Mouse (Mus musculus): ENCODE measurements around the gene Inf2. TPM values are rescaled to one million over a fixed set of nuclear protein-coding genes. Genes with fewer than 3 reads are reported as not detected.

Gene Inf2
- total RNA-seq, 2 experiments from 2014 or later, result 26.5 to 27.3 TPM

- DNase-seq (ENCODE audit: low spot score in 2 of 2), result no peak
Observed at GRCm38 (mm10) chr12:112621900-112622299, 33.3 kb downstream of the Inf2 start.

GRCm38 (mm10) chr12:112623742-112624141 lies 35.2 kb downstream of the Inf2 start:
- DNase-seq (ENCODE audit: low spot score in 2 of 2), result peak in 1 of 2 experiments; percentile 38

- DNase-seq (ENCODE audit: low spot score in 2 of 2), result no peak
Observed at GRCm38 (mm10) chr12:112625700-112626099, 37.1 kb downstream of the Inf2 start.

GRCm38 (mm10) chr12:112626455-112626854 lies 37.9 kb downstream of the Inf2 start:
- no peak for DNase-seq (ENCODE audit: low spot score in 2 of 2)

GRCm38 (mm10) chr12:112627097-112627881 lies 38.7 kb downstream of the Inf2 start:
- no peak for DNase-seq (ENCODE audit: low spot score in 2 of 2)

- no peak for DNase-seq (ENCODE audit: low spot score in 2 of 2)
Observed at GRCm38 (mm10) chr12:112628197-112628596, 39.6 kb downstream of the Inf2 start.

- peak; percentile 25 to 47 for DNase-seq (ENCODE audit: low spot score in 2 of 2)
Observed at GRCm38 (mm10) chr12:112628928-112629721, 40.5 kb downstream of the Inf2 start.

- no peak for DNase-seq (ENCODE audit: low spot score in 2 of 2)
Observed at GRCm38 (mm10) chr12:112630029-112630428, 41.4 kb downstream of the Inf2 start.

GRCm38 (mm10) chr12:112630796-112631195 lies 42.2 kb downstream of the Inf2 start:
- no peak for DNase-seq (ENCODE audit: low spot score in 2 of 2)

- no peak for DNase-seq (ENCODE audit: low spot score in 2 of 2)
Observed at GRCm38 (mm10) chr12:112631472-112631871, 42.9 kb downstream of the Inf2 start.

GRCm38 (mm10) chr12:112632084-112632777 lies 43.6 kb downstream of the Inf2 start:
- DNase-seq (ENCODE audit: low spot score in 2 of 2), result no peak

- DNase-seq (ENCODE audit: low spot score in 2 of 2), result no peak
Observed at GRCm38 (mm10) chr12:112632907-112633306, 44.3 kb downstream of the Inf2 start.

GRCm38 (mm10) chr12:112633686-112634085 lies 45.1 kb downstream of the Inf2 start:
- no peak for DNase-seq (ENCODE audit: low spot score in 2 of 2)

- DNase-seq (ENCODE audit: low spot score in 2 of 2), result no peak
Observed at GRCm38 (mm10) chr12:112639526-112639925, 50.9 kb downstream of the Inf2 start.

GRCm38 (mm10) chr12:112643126-112643525 lies 54.5 kb downstream of the Inf2 start:
- no peak for DNase-seq (ENCODE audit: low spot score in 2 of 2)

- DNase-seq (ENCODE audit: low spot score in 2 of 2), result peak; percentile 96 to 99
Observed at GRCm38 (mm10) chr12:112644180-112644854, 55.7 kb downstream of the Inf2 start, which contains the start of gene Siva1. Gene Siva1, plus strand, starts transcription at chr12:112644679.

GRCm38 (mm10) chr12:112644855-112645506 lies 56.4 kb downstream of the Inf2 start:
- no peak for DNase-seq (ENCODE audit: low spot score in 2 of 2)

- no peak for DNase-seq (ENCODE audit: low spot score in 2 of 2)
Observed at GRCm38 (mm10) chr12:112646139-112646538, 57.6 kb downstream of the Inf2 start.

GRCm38 (mm10) chr12:112648081-112648480 lies 59.5 kb downstream of the Inf2 start:
- DNase-seq (ENCODE audit: low spot score in 2 of 2), result no peak

- no peak for DNase-seq (ENCODE audit: low spot score in 2 of 2)
Observed at GRCm38 (mm10) chr12:112651778-112652439, 63.3 kb downstream of the Inf2 start.
